Mouse (Mus musculus) limb, embryonic 12.5 days (tissue): ENCODE measurements at regions not wholly inside any gene's neighbourhood (a gene's known extent, or its start where the extent isn't known, plus 50 kb on each side); places are given as distances from the start of the nearest gene placed in this dataset.

Experiments
- ATAC-seq: fragments of 200-750 bp; cut with Nextera tagmentation; 2 replicates; pipeline ENCODE4 v1.8.0; 2017; ENCODE audit warnings: low read depth, moderate TSS enrichment; ENCODE audit not compliant: insufficient number of reproducible peaks, insufficient read depth, low FRiP score, low TSS enrichment
- H3K27ac ChIP-seq: fragments of 300-500 bp; sonication (generic); 2 replicates; pipeline ENCODE4 v1.5.1; 2016; ENCODE audit warnings: mild to moderate bottlenecking, moderate library complexity
- H3K27me3 ChIP-seq: fragments of 300-500 bp; sonication (generic); 2 replicates; pipeline ENCODE4 v1.6.1; 2016; ENCODE audit warnings: mild to moderate bottlenecking, moderate library complexity
- H3K36me3 ChIP-seq: fragments of 300-500 bp; sonication (generic); 2 replicates; pipeline ENCODE4 v1.6.1; 2016; ENCODE audit warnings: mild to moderate bottlenecking, moderate library complexity
- H3K4me1 ChIP-seq: fragments of 300-500 bp; sonication (generic); replicated peaks from 2 replicates; pipeline ENCODE4 v1.6.1; 2016
- H3K4me2 ChIP-seq: fragments of 300-500 bp; sonication (generic); 2 replicates; pipeline ENCODE4 v1.6.1; 2016; ENCODE audit warnings: mild to moderate bottlenecking, moderate library complexity
- H3K4me3 ChIP-seq: fragments of 300-500 bp; sonication (generic); replicated peaks from 2 replicates; pipeline ENCODE4 v1.5.1; 2016; ENCODE audit warnings: mild to moderate bottlenecking
- H3K9ac ChIP-seq: fragments of 300-500 bp; sonication (generic); replicated peaks from 2 replicates; pipeline ENCODE4 v1.6.1; 2016; ENCODE audit warnings: mild to moderate bottlenecking, moderate library complexity
- H3K9me3 ChIP-seq: fragments of 300-500 bp; sonication (generic); 2 replicates; pipeline ENCODE4 v1.6.1; 2016; ENCODE audit warnings: mild to moderate bottlenecking, moderate library complexity
- WGBS: fragments of 180-500 bp; shearing (Covaris S2); methylation state at CpG from one replicate; pipeline ENCODE4 v1.1.7; 2016; 5-methylcytosine and 5-hydroxymethylcytosine counted together

DNA sequence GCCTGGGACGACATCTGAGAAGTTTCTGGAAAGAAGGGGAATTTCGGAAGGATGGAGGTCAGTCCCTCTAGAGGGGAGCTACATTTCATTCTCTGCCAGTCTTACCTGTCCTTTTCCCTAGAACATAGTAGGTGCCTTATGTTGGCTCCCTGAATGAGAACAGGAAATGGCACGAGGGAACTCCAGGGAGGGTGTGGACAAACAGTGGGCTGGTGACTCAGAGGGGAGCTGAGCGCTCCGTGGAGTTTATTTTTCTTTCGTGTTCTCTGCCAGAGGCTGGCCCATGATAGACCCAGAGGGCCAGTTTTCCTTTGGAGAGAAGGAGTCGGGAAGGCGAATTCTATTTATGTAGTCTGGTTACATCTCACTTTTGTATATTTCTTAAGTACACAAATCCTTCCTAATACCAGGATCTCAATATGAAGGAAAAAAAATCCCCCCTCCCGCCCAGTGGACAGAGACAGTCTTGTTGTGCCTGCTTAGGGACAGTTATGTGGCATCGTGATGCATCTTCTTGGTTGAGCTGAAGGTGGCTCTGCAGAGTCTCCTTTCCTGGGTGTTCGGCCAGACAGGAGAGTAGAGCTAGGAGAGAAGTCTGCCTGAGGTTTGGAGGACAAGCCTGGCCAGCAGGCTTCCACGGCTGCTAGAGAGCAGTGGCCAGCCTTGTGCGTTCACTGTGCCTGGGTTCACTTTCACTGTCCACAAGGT lies 84.3 kb upstream of the Rbpj start:
- Histone ChIP-seq H3K4me2 (no peak overlapping the region), H3K4me1 (peaks cover 52% of the 10 kb centered on the region), H3K9me3 (no peaks in the 10 kb centered on the region), H3K36me3 (no peaks in the 10 kb centered on the region), H3K27me3 (peaks cover 43% of the 10 kb centered on the region), H3K4me3 (no peak overlapping the region), H3K27ac (no peak overlapping the region), H3K9ac (no peak overlapping the region)
- no peak for ATAC-seq
- 65% methylated on average over 13 of the region's 13 CpGs for WGBS

DNA sequence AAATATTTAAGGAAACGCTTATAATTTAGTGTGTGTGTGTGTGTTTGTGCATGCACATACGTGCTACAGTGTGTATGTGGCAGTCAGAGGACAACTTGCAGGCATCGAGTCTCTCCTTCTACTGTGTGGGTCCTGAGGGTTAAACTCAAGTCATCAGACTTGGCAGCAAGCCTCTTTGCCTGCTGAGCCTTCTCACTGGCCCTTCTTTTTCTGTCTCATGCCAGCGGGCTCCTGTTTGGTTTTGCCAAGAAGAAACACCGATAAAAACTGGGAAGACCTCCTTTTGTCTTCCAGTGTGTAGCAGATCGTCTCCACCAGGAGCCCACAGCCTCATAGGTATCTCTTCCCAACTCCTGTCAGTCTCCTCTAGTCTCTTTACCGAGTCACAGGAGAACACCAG lies 81.9 kb upstream of the Rbpj start:
- Histone ChIP-seq H3K36me3 (no peaks in the 10 kb centered on the region), H3K27me3 (peaks cover 37% of the 10 kb centered on the region), H3K4me3 (no peak overlapping the region), H3K4me1 (peaks cover 29% of the 10 kb centered on the region), H3K9ac (no peak overlapping the region), H3K27ac (no peak overlapping the region), H3K9me3 (no peaks in the 10 kb centered on the region), H3K4me2 (no peak overlapping the region)
- WGBS = 88% methylated on average over 7 of the region's 7 CpGs
- ATAC-seq = no peak

DNA sequence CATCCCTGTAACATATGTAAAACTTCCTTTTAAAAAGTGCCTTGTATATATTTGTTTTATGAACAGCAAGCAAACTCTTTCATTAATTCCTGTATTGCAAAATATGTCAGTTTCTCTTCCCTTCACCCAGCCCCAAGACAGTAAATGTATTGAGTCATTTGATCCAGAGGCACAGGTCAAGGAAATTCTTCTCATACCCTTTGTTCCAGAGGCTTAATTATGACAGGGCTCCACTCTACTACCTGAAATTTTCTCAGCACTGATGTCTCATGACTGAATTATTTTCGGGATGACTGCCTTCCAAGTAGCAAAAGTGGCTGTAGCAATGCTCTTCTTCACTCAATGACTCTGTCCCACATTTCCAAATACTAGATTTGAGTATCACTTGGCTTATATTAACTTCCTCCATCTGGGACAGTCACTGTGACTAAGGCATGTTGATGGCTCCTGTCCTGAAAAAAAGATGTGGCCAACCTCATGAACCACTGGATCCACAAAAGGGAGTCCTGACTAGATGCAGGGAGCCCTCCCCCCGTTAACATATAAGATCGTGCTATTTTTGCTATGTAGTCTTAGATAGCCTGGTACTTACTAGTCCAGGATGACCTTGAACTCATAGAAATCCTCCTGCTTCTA lies 80.3 kb upstream of the Rbpj start:
- Histone ChIP-seq H3K9ac (no peak overlapping the region), H3K27ac (no peak overlapping the region), H3K4me1 (peaks cover 14% of the 10 kb centered on the region), H3K9me3 (no peaks in the 10 kb centered on the region), H3K4me2 (no peak overlapping the region), H3K27me3 (peaks cover 37% of the 10 kb centered on the region), H3K4me3 (no peak overlapping the region), H3K36me3 (no peaks in the 10 kb centered on the region)
- WGBS = 90% methylated on average over 3 of the region's 3 CpGs
- no peak for ATAC-seq

DNA sequence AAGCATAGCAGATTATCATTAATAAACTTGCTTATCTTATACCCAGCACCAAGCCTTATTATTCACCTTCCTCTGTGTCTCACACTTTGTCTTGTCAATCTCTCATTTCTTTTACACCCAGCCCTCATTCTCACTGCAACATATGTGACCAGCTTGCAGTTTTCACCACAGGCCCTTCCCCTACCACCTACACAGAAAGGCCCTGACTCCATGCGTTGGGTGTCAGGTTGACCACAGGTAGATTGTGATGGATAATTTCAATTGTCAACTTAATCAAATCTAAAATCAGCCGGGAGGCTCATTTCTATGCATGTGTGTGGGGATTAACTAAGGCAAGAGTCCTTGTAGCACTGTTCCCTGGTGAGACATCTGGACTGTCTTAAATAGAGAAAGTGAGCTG lies 72.4 kb upstream of the Rbpj start:
- WGBS = 85% methylated on average over 2 of the region's 2 CpGs
- Histone ChIP-seq H3K4me2 (no peak overlapping the region), H3K4me3 (no peak overlapping the region), H3K9me3 (no peaks in the 10 kb centered on the region), H3K9ac (no peak overlapping the region), H3K27ac (no peak overlapping the region), H3K27me3 (no peaks in the 10 kb centered on the region), H3K36me3 (no peaks in the 10 kb centered on the region), H3K4me1 (no peaks in the 10 kb centered on the region)
- no peak for ATAC-seq

DNA sequence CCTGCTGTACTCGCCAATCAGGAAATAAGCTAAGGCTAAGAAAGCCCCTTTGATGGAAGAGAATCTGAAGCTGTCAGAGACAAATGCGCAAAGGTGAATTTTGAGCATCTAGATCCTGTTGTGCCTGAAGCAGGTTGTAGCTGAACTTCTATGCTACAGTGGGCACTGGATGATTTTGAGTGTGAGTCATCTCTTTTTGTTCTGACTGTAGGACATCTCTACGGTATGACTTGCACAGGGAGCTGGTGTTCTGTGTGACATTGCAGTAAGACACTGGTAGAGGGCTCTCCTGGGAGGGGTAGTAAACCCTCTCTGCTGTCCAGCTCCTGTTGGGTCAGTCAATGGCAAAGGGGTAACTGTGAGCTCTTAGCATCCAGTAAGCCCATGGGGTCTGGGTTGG lies 71.4 kb upstream of the Rbpj start:
- Histone ChIP-seq H3K27me3 (no peaks in the 10 kb centered on the region), H3K36me3 (no peaks in the 10 kb centered on the region), H3K9ac (no peak overlapping the region), H3K4me2 (no peak overlapping the region), H3K4me3 (no peak overlapping the region), H3K4me1 (no peaks in the 10 kb centered on the region), H3K9me3 (no peaks in the 10 kb centered on the region), H3K27ac (no peak overlapping the region)
- ATAC-seq = no peak
- WGBS = 91% methylated on average over 3 of the region's 3 CpGs

DNA sequence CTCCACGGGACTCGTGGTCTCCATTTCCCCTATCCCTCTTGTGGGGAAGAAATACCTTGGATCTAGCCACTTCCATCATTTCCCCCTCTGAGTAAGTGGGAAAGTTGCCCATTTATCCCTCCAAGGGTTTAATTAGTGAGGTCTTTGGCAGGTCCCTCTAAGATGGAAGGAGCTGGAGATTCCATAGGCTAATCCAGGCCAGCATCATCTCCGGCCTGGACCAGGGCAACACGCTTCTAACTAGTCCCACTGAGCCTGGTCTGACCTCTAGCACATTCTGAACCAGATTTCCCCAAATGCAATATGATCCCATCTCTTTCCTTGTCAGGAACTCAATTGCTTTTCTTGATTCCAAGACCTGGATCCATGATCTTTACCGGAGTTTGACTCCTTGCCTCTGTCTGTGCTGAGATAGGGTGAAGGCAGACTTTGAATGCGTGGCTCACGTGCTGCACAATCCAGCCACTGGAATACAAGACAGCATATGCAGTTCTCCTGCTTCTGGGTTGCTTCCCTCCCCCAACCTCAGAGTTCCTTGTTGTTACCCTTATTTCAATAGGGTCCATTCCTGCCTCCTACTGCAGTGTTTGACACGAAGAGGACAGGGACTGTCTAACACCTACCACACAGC lies 67.4 kb upstream of the Rbpj start:
- WGBS = 86% methylated on average over 8 of the region's 8 CpGs
- Histone ChIP-seq H3K36me3 (no peaks in the 10 kb centered on the region), H3K4me1 (no peaks in the 10 kb centered on the region), H3K9me3 (no peaks in the 10 kb centered on the region), H3K4me3 (no peak overlapping the region), H3K27me3 (no peaks in the 10 kb centered on the region), H3K4me2 (no peak overlapping the region), H3K9ac (no peak overlapping the region), H3K27ac (no peak overlapping the region)
- no peak for ATAC-seq

DNA sequence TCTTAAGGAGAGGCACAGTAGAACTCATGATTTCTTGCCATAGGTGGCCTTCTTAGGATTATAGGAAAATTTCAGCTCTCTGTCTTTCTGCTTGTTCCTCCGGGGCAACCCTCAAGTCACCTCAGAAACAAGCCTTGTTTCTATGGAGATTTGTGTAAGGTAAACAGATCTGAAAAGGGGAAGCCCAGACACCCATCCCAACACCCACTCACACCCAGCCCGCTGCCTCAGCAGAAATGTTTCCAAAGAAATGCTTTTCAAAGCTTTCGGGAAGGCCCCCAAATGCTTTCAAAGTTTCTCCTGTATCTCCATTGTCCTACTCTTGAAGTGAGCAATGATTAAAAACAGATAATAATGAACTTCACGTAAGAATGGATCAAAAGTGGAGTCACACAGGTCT lies 64.9 kb upstream of the Rbpj start:
- no peak overlapping the region for H3K4me3 ChIP-seq
- WGBS = 84% methylated on average over 4 of the region's 4 CpGs
- H3K27me3 ChIP-seq = no peaks in the 10 kb centered on the region
- no peak overlapping the region for H3K27ac ChIP-seq
- H3K4me1 ChIP-seq = no peaks in the 10 kb centered on the region
- no peaks in the 10 kb centered on the region for H3K9me3 ChIP-seq
- H3K9ac ChIP-seq = no peak overlapping the region
- H3K36me3 ChIP-seq = no peaks in the 10 kb centered on the region
- H3K4me2 ChIP-seq = no peak overlapping the region
- no peak for ATAC-seq

DNA sequence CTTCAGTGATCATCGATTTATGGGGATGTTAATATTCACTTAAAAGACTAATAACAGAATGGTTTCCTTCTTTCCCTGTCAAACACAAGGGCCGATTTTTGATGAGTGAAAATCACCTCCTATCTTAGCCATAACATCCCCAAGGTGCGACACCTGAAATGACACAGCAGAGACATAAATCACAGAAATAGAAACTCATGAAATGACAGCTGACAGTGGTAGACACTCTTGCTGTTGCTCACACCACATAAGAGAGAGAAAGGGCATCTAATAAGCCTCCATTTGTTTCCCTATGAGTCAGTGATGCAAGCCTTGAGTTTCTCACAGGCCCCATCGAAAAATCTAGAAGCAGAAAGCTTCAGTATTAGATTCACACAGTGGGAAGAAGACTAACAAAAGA lies 63.9 kb upstream of the Rbpj start:
- Histone ChIP-seq H3K27ac (no peak overlapping the region), H3K27me3 (no peaks in the 10 kb centered on the region), H3K4me2 (no peak overlapping the region), H3K4me3 (no peak overlapping the region), H3K36me3 (no peaks in the 10 kb centered on the region), H3K9ac (no peak overlapping the region), H3K9me3 (no peaks in the 10 kb centered on the region), H3K4me1 (no peaks in the 10 kb centered on the region)
- WGBS = 79% methylated on average over 4 of the region's 4 CpGs
- no peak for ATAC-seq

DNA sequence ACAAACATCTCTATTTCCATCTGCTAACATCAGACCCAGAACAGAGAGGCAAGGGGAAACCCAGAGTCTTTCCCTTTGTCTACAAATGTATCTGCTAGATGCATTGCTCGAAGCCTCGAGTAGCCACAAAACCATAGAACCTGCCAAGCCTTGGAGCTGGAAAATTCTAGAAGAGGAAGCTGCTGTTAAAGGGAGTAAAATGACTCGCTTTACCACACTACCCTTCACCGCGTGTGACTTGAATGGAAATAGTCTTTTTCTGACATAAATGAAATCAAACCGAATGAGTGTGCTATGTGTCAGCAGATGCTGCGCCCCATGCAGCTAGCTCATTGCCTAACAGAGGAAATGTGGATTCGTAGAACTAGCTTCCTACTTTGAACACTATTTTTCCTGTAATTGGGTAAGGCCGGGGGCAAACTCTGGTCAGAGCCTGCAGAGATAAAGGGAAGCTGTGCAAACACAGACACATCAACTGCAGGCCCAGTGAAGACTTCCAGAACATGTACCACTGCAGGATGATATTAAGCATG lies 63.3 kb upstream of the Rbpj start:
- H3K4me1 ChIP-seq = no peaks in the 10 kb centered on the region
- H3K27ac ChIP-seq = no peak overlapping the region
- H3K4me3 ChIP-seq = no peak overlapping the region
- H3K4me2 ChIP-seq = no peak overlapping the region
- no peak for ATAC-seq
- WGBS = 84% methylated on average over 9 of the region's 9 CpGs
- H3K9me3 ChIP-seq = no peaks in the 10 kb centered on the region
- H3K27me3 ChIP-seq = no peaks in the 10 kb centered on the region
- H3K9ac ChIP-seq = no peak overlapping the region
- no peaks in the 10 kb centered on the region for H3K36me3 ChIP-seq

DNA sequence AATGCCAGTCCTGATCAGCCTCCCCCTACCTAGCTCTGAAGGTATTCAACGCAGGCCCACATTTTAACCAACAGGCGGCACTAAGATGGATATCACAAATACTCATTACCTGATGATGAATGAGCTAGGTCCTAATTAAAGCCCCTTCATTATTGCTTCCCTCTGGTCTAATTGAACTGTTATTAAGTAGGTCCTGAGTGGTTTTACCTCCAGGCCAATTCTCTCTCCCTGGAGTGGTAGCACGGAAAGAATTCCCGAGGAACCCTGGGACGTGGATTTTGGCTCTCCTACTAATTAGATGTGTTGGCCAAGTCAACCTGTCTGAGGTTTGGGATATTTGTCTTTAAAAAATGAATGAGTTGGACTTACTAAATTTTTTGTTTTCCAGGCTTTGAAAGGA lies 60.0 kb upstream of the Rbpj start:
- no peak overlapping the region for H3K9ac ChIP-seq
- no peaks in the 10 kb centered on the region for H3K36me3 ChIP-seq
- H3K4me2 ChIP-seq = no peak overlapping the region
- H3K4me3 ChIP-seq = no peak overlapping the region
- no peak overlapping the region for H3K27ac ChIP-seq
- no peaks in the 10 kb centered on the region for H3K27me3 ChIP-seq
- no peak for ATAC-seq
- no peaks in the 10 kb centered on the region for H3K4me1 ChIP-seq
- 35% methylated on average over 5 of the region's 5 CpGs for WGBS
- no peaks in the 10 kb centered on the region for H3K9me3 ChIP-seq

DNA sequence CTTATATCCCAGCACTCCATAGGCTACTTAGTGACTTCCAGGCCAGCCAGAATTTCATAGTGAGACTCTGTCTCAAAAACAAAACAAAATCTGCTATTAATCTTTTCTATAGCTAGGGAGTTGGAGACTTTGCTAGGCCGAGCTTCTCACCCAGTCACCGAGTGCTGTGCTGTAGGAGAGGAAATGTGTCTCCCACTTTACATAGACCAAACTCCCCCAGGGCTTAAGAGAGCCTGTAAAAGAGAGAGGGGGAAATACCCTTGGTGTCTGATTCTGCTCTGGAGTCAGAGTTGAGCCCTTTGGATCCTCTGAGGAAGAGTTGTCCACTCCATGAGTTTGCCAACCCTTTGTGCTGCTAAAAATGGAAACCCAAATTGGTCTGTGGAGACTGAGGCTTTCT lies 58.3 kb upstream of the Rbpj start:
- H3K4me3 ChIP-seq = no peak overlapping the region
- no peak for ATAC-seq
- no peaks in the 10 kb centered on the region for H3K4me1 ChIP-seq
- no peaks in the 10 kb centered on the region for H3K27me3 ChIP-seq
- no peak overlapping the region for H3K9ac ChIP-seq
- no peaks in the 10 kb centered on the region for H3K36me3 ChIP-seq
- H3K4me2 ChIP-seq = no peak overlapping the region
- H3K27ac ChIP-seq = no peak overlapping the region
- H3K9me3 ChIP-seq = no peaks in the 10 kb centered on the region
- WGBS = 68% methylated on average over 2 of the region's 2 CpGs
